Comparison of ENCODE assay signal across 15 mouse cellular contexts in the genomic region with DNA sequence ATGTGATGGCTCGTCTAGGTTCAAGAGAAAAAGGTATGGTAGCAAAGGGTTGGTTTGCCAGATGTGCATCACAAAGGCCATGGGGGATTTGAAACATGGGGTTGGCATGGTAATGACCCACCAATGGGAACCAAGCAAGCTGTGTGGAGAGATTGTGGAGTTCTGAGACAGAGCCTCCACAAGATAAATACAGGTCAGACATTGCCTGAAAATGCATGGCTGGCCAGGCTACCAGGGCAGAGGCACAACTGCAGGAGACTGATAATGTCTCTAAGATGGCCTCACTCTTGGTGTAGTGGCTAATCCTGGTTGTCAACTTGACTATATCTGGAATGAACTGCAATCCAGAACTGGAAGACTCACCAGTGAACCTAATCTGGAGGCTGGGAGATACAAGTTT.
"Had no signal": no experiment of that assay in that cellular context is flagged by ENCODE, and none has a peak within 500 bp of the region (broad histone marks: within the 10 kb centered on the region; RNA-seq: fewer than 3 reads in every experiment).

No protein-coding gene starts in this region.

- DNase-seq: kidney, adult 18-20 months; kidney, postnatal 25 days; lung, adult 2 months; lung, postnatal 4 days; spleen, adult 18-20 months; thymus, adult 2 months; thymus, postnatal 25 days had no signal

- H3K4me3 ChIP-seq: intestine, embryonic 15.5 days; kidney, embryonic 15.5 days; left cerebral cortex, adult 2 months; limb, embryonic 10.5 days; megakaryocyte, embryonic 14.5 days; midbrain, embryonic 13.5 days; neural tube, embryonic 15.5 days had no signal

- H3K27ac ChIP-seq: intestine, embryonic 15.5 days; kidney, embryonic 15.5 days; left cerebral cortex, adult 2 months; limb, embryonic 10.5 days; midbrain, embryonic 13.5 days; neural tube, embryonic 15.5 days had no signal

- H3K9me3 ChIP-seq: intestine, embryonic 15.5 days; kidney, embryonic 15.5 days; limb, embryonic 10.5 days had no signal

- ATAC-seq: intestine, embryonic 15.5 days; lung, postnatal 0 days; midbrain, embryonic 13.5 days had no signal

- H3K36me3 ChIP-seq: intestine, embryonic 15.5 days; kidney, embryonic 15.5 days; limb, embryonic 10.5 days; midbrain, embryonic 13.5 days; neural tube, embryonic 15.5 days had no signal

- H3K4me1 ChIP-seq: intestine, embryonic 15.5 days; kidney, embryonic 15.5 days; limb, embryonic 10.5 days; midbrain, embryonic 13.5 days; neural tube, embryonic 15.5 days had no signal

- H3K4me2 ChIP-seq: intestine, embryonic 15.5 days; kidney, embryonic 15.5 days; midbrain, embryonic 13.5 days; neural tube, embryonic 15.5 days had no signal

- H3K9ac ChIP-seq: intestine, embryonic 15.5 days; kidney, embryonic 15.5 days; midbrain, embryonic 13.5 days; neural tube, embryonic 15.5 days had no signal

- H3K27me3 ChIP-seq: intestine, embryonic 15.5 days; kidney, embryonic 15.5 days; megakaryocyte, embryonic 14.5 days; midbrain, embryonic 13.5 days; neural tube, embryonic 15.5 days had no signal
